Mouse (Mus musculus) cerebellum, adult 2 months (tissue): ENCODE data around the gene Slc15a5. TPM values are rescaled to one million over a fixed set of nuclear protein-coding genes. Genes with fewer than 3 reads are reported as not detected.
A peak's percentile ranks its signal among the peaks of the same experiment; 100 is the strongest.

Experiments
- DNase-seq, 2 experiments: peaks; one replicate each; pipeline ENCODE4 v3.0.0; 2021
- H3K27ac ChIP-seq: fragments of 200-500 bp; 2 replicates; pipeline ENCODE4 v1.5.1; 2012; ENCODE audit warnings: low read length, control low read depth, inconsistent platforms; ENCODE audit not compliant: insufficient read depth
- H3K27me3 ChIP-seq: fragments of 200-500 bp; 2 replicates; pipeline ENCODE4 v1.6.1; 2012; ENCODE audit warnings: inconsistent platforms, mild to moderate bottlenecking, low read length, moderate library complexity; ENCODE audit not compliant: control insufficient read depth, insufficient read depth
- H3K4me1 ChIP-seq: fragments of 200-500 bp; 2 replicates; pipeline ENCODE4 v1.6.1; 2011; ENCODE audit warnings: low read length; ENCODE audit not compliant: control insufficient read depth, insufficient read depth
- H3K4me3 ChIP-seq: fragments of 200-500 bp; replicated peaks from 2 replicates; pipeline ENCODE3; 2011; ENCODE audit warnings: mild to moderate bottlenecking, low read depth, low read length, control low read depth; ENCODE audit not compliant: insufficient read depth
- CTCF ChIP-seq: fragments of 200-500 bp; IDR thresholded peaks from 2 replicates; pipeline ENCODE4 v1.5.1; 2011; ENCODE audit warnings: low read depth, mild to moderate bottlenecking, control low read depth, low read length, moderate library complexity, borderline replicate concordance; ENCODE audit not compliant: insufficient read depth
- POLR2A ChIP-seq: fragments of 200-500 bp; IDR thresholded peaks from 2 replicates; pipeline ENCODE4 v1.6.1; 2011; ENCODE audit warnings: low read length, control low read depth, borderline replicate concordance; ENCODE audit not compliant: insufficient read depth
- WGBS: fragments of 180-500 bp; shearing (Covaris S2); methylation state at CpG from one replicate; pipeline ENCODE4 v1.1.7; 2018; 5-methylcytosine and 5-hydroxymethylcytosine counted together
- polyA plus RNA-seq: library from polyadenylated mRNA; depleted of rRNA; stranded (reverse); fragments of >200 nt; gene quantifications from 2 replicates; pipeline ENCODE4 v1.2.3, GENCODE M21; 2012; rRNA removed

The Slc15a5 gene
- polyA plus RNA-seq, 1 experiment = not detected

- Histone ChIP-seq H3K4me1 (no peaks in the 10 kb centered on the region; the same call in 1 of the 2 replicates), H3K4me3 (no peak overlapping the region), H3K27me3 (no peaks in the 10 kb centered on the region), H3K27ac (no peak overlapping the region)
- 75% methylated on average over 12 of the region's 12 CpGs for WGBS
- DNase-seq = no peak
- TF ChIP-seq CTCF = no peak
- TF ChIP-seq POLR2A = no peak
These were observed 139.1 kb downstream of the Slc15a5 start for GRCm38 (mm10) chr6:137940374-137941218.

GRCm38 (mm10) chr6:137937541-137937940 is 142.2 kb downstream of the Slc15a5 start:
- H3K27ac ChIP-seq = no peak overlapping the region
- WGBS = 93% methylated on average over 5 of the region's 5 CpGs
- H3K4me3 ChIP-seq = no peak overlapping the region
- no peaks in the 10 kb centered on the region for H3K27me3 ChIP-seq
- no peak for DNase-seq
- H3K4me1 ChIP-seq = peaks cover 6% of the 10 kb centered on the region
- no peak for TF ChIP-seq CTCF
- TF ChIP-seq POLR2A = no peak

GRCm38 (mm10) chr6:137936268-137936667 is 143.4 kb downstream of the Slc15a5 start:
- Histone ChIP-seq H3K4me3 (no peak overlapping the region), H3K27ac (no peak overlapping the region), H3K4me1 (peaks cover 6% of the 10 kb centered on the region), H3K27me3 (no peaks in the 10 kb centered on the region)
- TF ChIP-seq POLR2A = no peak
- TF ChIP-seq CTCF = no peak
- DNase-seq = no peak
- 92% methylated on average over 1 of the region's 1 CpGs for WGBS

- H3K27ac ChIP-seq = no peak overlapping the region
- H3K4me1 ChIP-seq = peaks cover 6% of the 10 kb centered on the region
- H3K27me3 ChIP-seq = no peaks in the 10 kb centered on the region
- no peak overlapping the region for H3K4me3 ChIP-seq
- TF ChIP-seq CTCF (no peak), POLR2A (no peak)
- no peak for DNase-seq
- WGBS = 72% methylated on average over 7 of the region's 7 CpGs
These were observed 143.9 kb downstream of the Slc15a5 start for GRCm38 (mm10) chr6:137935857-137936256.

GRCm38 (mm10) chr6:137935341-137935740 is 144.4 kb downstream of the Slc15a5 start:
- DNase-seq = peak; percentile 4 to 6
- Histone ChIP-seq H3K27ac (no peak overlapping the region), H3K27me3 (no peaks in the 10 kb centered on the region), H3K4me3 (no peak overlapping the region), H3K4me1 (peaks cover 6% of the 10 kb centered on the region)
- TF ChIP-seq CTCF = no peak
- no peak for TF ChIP-seq POLR2A
- WGBS = 7% methylated on average over 8 of the region's 8 CpGs

GRCm38 (mm10) chr6:137934545-137935298 is 145.0 kb downstream of the Slc15a5 start:
- peaks cover 6% of the 10 kb centered on the region for H3K4me1 ChIP-seq
- no peak overlapping the region for H3K4me3 ChIP-seq
- no peaks in the 10 kb centered on the region for H3K27me3 ChIP-seq
- 16% methylated on average over 3 of the region's 3 CpGs for WGBS
- TF ChIP-seq POLR2A = no peak
- no peak for TF ChIP-seq CTCF
- H3K27ac ChIP-seq = no peak overlapping the region
- peak in 1 of 2 experiments; percentile 27 for DNase-seq

Other genes with a start within 250 kb of the Slc15a5 start
- 33.2 and 36.4 TPM in 2 replicates for gene Mgst1, start 60.4 kb upstream of the Slc15a5 start, polyA plus RNA-seq